Mouse (Mus musculus) thymus, postnatal 14 days (tissue): ENCODE measurements around the gene Smim24.
A peak's percentile ranks its signal among the peaks of the same experiment; 100 is the strongest.

ENCODE experiments used
- DNase-seq: peaks from one replicate; pipeline ENCODE4 v3.0.0; 2021

The Smim24 gene

DNA sequence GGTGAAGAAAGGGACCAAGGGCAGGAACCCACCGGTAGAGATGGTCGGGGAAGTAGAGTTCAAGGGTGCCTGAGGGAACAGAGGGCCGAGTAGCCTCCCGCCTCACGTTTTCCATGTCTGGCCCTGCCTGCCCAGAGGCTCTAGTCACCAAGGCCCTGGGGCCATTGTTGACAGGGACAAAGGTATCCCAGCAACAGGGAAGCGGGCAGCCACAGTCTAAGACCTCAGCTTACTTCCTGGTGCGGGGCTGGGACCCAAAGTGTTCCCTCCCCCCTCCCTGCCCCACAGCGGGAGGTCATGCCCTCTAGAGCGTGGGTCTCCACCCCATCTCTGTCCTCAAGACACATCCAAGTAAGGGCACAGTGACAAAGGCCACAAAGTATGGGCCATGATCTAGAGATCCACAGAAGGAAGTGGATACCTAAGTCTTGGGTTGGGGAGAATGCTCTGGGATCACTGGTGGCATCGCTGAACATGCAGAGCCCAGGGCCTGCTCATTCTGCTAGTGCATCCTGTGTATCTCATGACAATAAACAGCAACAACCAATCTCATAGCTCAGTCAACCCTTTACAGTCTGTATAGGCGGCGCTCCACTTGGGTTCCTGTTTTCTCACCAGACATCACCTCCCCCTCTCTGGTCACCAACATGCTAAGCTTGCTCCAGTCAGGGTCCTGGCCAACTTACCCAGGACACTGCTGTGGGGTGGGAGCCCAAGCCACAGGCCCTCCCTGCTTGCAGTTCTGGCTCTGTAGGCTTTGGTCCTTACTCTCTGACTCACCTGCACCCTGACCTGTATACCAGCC lies 27.0 kb upstream of the Smim24 start, which contains the start of gene 4930404N11Rik:
Gene 4930404N11Rik, minus strand, starts transcription at position 145 of the 805 bp plus-strand sequence.
- no peak for DNase-seq

DNA sequence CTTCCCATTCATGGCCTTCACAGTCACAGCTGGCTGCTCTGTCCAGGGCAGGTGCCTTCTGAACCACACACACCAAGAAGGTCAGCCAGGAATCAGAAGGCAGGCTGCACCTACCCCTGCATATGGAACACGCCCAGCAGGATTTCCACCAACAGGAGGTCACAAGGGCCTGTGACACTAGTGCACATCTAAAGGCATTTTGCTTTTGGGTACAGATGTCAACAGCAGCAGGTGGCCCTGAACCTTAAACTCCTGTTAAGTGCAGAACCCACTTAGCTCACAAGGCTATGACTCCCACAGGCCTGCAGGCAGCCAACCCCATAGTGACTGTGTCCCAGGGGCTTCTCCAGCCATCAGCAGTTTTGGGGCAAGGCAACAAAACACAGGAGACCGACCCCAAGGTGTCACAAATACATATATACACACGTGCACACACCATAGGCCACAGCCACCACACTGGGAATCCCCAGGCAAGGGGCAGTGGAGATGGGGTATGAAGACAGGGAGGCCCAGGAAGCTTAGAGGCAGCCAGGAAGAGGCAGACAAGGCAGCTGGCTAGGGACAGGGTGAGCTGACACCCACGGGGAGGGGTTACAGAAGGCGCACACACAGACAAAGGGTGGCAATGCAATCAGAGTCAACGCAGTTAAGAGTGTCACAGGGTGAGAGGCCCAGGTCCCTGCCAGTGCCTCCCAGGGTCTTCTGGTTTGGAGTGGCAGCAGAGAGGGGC lies 26.2 kb upstream of the Smim24 start:
- DNase-seq, result no peak

- DNase-seq, result no peak
Observed at GRCm38 (mm10) chr10:81367207-81367495, 25.7 kb upstream of the Smim24 start.

- no peak for DNase-seq
Observed at GRCm38 (mm10) chr10:81375322-81375721, 17.5 kb upstream of the Smim24 start.

DNA sequence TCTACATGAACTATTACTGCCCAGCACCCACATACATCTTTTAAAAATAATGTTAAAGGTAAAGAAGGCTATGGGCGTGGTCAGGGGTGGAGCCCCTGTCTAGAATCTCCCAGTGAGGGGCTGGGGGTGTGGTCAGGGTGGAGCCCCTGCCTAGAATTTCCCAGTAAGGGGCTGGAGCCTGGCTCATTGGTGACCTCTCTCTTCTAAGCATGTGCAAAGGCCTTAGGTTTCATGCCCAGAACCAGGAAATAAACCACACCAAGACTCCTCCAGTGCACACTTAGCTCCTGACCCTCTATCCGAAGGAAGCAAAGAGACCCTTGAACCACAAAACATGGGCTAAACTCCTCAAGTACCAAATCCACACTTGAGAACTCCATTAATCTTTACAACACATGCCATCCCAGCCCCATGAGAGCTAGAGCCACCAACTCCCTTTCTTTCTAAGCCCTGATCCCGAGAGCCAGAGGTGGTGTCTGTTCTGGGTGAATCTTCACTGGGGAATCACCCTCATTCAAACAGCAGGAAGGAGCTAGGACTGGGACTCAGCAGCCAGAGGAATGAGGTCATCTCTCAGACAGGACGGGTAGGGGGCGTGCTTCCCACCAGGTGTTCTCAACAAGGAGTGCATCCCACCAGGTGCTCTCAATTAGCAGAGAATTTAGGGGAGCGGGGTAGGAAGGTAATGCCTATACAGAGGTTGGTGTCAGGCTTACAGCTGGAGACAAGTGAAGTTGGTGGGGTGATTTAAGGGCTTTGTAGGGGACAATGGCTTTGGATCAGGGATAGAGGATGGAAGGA lies 16.1 kb upstream of the Smim24 start:
- DNase-seq, result peak; percentile 60

GRCm38 (mm10) chr10:81377362-81377664 lies 15.5 kb upstream of the Smim24 start:
- no peak for DNase-seq

DNA sequence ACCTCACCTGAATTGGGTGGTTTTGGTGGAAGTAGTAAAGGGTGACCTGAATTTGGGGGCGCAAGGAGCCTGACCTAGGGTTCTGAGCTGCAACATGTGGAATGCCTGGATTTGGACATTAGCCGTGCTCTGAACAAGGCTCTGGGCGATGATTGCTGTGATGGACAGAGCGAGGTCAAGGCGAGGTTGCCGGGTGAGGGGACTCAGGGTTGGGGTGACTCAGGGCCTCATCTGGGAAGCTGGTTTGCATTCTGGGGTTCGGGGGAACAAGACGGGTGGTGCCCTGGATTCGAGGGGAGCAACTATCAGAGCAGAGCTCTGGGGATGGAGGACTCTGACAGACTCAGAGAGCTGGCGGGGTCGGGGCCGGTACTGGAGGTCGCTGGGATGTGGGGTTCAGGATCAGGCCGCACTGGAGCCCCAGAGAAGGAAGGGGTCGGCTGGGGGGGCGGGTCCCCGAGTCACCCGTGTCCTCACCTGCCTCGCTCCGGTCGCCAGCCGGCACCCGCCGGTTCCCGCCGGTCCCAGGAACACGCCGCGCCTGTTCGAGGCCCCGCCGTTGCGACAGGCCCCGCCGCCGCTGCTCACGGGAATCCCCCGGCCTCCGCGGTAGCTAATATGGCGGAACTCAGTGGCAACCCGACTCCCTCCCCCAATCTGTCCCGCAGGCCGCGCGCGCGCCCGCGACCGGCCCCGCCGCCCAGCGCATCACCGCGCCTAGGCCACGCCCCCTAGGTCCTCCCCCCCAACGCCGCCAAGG lies 14.9 kb upstream of the Smim24 start, which contains the start of gene Fzr1:
Gene Fzr1, minus strand, starts transcription at position 724 of the 760 bp plus-strand sequence.
- DNase-seq, result no peak

DNA sequence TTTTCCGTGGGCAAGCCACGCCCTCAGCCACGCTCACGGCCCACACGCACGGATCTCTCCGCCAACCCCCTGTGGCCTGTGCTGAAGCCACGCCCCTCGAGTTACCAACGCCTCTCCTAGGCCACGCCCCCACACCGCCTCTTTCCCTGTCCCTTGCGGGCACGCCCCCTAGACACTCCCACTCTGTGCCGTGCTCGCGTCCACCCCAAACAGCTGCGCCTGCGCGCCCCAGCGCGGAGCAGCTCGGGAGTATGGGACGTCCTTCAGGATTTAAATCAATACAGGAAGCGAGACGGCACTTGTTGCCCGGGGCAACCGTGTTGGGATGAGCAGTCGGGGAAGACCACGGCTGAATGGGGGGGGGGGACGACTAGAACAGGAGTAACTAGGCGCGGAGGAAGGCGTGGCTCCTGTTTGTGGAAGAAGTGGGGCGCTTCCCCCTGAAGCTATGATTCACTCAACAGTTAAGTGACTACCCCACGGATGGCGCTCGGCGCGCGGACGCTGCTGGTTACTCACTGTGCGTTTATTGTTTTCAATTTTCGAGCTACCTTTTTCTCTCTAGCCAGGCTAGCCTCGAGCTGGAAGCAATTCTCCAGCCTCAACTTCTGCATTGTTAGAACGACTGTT lies 14.2 kb upstream of the Smim24 start:
- DNase-seq, result peak; percentile 100

GRCm38 (mm10) chr10:81379183-81379553 lies 13.7 kb upstream of the Smim24 start:
- no peak for DNase-seq

DNA sequence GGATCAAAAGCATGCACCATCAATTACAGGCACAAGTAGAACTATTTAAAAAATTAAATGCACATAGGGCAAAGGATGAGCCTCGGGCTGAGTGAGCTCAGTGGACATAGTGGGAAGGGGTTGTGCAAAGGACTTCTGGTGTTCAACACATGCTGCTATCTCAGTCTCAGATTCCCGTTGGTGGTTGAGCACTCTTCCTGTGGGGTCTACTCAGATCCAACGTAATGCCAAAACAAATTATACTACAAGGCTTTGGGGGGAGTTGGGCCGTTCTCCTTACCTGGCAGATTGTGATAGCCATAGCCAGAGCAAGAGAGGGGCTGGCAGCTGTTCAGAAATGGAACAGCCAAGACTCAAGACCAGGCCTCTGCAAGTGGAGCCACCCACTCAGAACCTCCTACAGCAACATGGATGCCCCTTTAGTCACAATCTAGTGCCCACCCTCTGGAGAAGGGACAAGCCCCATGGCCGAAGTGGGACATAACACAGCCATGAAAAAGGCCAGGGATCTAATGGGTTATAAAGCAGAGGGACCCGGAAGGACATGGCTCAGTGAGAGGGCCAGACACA lies 13.0 kb upstream of the Smim24 start:
- no peak for DNase-seq

GRCm38 (mm10) chr10:81382039-81382438 lies 10.8 kb upstream of the Smim24 start:
- no peak for DNase-seq

- peak; percentile 97 for DNase-seq
Observed at GRCm38 (mm10) chr10:81383802-81384604, 8.8 kb upstream of the Smim24 start, which contains the start of the genes Dohh and Gm48551. Dohh (plus strand) TSS chr10:81384428. Gm48551 (plus strand) TSS chr10:81384466.

DNA sequence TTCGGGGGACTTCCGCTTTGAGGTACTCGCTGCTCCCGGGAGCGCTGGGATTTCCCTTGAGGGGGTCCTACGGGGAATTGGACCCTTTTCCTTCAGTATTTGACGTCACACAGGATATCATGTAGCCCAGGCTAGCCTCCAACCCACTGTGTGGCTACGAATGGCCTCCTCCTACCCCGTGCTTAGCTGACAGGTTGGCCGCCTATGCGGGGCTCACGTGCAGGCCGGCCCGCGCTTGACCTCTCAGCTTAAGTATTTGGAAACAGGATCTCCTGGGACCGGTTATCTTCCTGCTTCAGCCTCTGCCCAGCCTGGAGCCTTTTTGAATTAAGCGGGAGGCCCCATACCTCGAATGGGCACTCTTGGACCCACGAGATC lies 8.3 kb upstream of the Smim24 start:
- DNase-seq, result no peak

GRCm38 (mm10) chr10:81385603-81386306 lies 7.1 kb upstream of the Smim24 start:
- DNase-seq, result no peak

- DNase-seq, result no peak
Observed at GRCm38 (mm10) chr10:81387716-81388115, 5.1 kb upstream of the Smim24 start.

DNA sequence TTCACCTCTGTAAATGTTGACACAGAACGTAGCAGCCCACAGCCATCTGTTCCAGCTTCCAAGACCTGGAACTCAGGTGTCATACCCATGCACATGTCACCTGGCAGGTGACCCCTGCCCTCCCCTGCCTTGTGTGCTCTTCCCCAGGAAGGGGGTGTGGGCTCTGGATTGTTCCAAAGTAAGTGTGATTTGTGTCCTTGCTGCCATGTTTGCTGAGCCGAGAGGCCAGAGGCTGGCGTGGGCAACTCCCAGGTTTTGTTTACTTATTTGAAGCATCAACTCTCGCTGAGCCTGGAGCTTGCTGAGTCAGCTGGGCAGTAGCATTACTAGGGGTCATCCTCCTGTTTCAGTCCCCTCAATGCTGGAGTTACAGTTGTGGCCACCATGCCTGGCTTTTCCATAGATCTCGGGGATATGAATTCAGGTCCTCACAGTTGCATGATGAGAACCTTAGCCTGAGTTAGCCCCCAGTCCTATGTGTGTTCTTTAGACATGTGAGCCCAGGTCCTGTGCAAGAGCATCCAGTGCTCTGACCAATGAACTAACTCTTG lies 4.3 kb upstream of the Smim24 start, which contains the start of gene Gm48552:
Gene Gm48552, plus strand, starts transcription at position 501 of the 551 bp plus-strand sequence.
- DNase-seq, result no peak

DNA sequence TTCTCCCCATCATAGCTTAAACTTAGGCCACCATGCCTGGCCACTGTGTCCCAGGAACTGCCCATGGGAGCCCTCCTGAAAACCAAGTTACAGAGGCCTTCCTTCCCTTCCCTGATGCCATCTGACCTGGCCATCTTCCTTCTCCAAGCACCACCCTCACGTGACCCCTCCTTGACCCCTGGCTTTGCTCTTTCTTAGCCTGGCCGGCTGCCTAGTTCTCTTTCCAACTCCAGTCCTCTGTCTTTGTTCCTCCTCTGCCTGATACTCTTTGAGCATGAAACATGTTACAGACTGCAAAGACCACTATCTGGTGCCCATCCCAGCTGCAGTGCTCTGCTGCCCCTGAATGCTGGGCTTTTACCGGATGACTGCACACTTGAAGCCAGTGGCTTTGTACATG lies 3.5 kb upstream of the Smim24 start:
- no peak for DNase-seq

GRCm38 (mm10) chr10:81389801-81390677 lies 2.8 kb upstream of the Smim24 start:
- DNase-seq, result peak; percentile 76

DNA sequence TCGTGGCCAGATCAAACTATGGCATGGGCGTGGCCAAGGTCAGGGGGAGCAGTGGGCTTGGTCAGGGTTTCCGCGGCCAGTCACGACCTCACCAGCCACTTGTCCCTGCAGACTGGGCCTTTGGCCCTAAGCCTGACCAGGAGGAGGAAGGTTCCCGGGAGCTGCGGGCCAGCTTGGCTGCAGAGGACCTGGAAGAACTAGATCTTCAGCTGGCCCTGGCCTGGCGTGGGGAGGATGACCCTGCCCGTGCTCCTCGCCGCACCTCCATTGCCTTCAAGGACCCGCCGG lies 2.2 kb upstream of the Smim24 start:
- DNase-seq, result no peak
